Mouse (Mus musculus): ENCODE results near the gene Magi1.

DNA sequence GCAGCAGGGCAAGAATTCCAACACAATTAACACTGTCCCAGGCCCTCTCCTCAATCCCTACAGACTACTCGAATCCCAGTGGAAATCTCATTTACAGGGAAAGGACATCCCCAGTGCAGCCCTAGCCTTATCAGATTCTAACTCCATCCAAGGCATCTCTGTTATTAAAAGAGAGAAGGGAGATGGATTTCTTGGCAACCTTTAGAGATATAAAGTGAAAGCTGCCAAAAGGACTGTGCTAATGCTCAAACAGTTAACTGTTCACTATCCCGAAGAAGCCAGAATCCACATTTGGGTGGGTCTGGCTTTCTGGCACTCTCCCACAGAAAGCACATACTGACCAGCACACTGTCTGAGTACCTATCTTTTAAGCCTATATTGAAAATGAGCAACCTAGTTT is 159.4 kb downstream of the Magi1 start:
- TF ChIP-seq GATA1 (IDR thresholded peaks at IDR 0.05; ENCODE audit: borderline replicate concordance, low read length) (no peak), FLI1 (IDR thresholded peaks at IDR 0.05; ENCODE audit: low read length) (no peak)

All from megakaryocyte, embryonic 14.5 days (primary cell).